Mouse (Mus musculus): ENCODE results near the gene Nbr1. TPM values are rescaled to one million over a fixed set of nuclear protein-coding genes. Genes with fewer than 3 reads are reported as not detected.
"Not testable (repeated sequence)": the region's sequence is repeated elsewhere in the genome, so short reads cannot be mapped to it uniquely, and the experiment has no call there.

Gene Nbr1
- total and polyA plus RNA-seq, 3 experiments, result 77.3 to 98.9 (median 86.2) TPM

- Histone ChIP-seq H3K36me3 (ENCODE audit: control insufficient read depth, insufficient read depth, low read length) (no peaks in the 10 kb centered on the region), H3K4me3 (no peak overlapping the region), H3K4me1 (ENCODE audit: control insufficient read depth, insufficient read depth, low read length) (no peaks in the 10 kb centered on the region), H3K9ac (ENCODE audit: low read depth, low read length) (no peak overlapping the region), H3K79me2 (replicated peaks; ENCODE audit: control insufficient read depth, insufficient read depth, low read length) (no peaks in the 10 kb centered on the region), H3K27me3 (ENCODE audit: control insufficient read depth, insufficient read depth, low read length) (no peaks in the 10 kb centered on the region), H3K27ac (no peak overlapping the region)
- intact Hi-C loops (cut with DNase I), result no loop called here
- DNase-seq, result peak; percentile 30 to 57
- TF ChIP-seq EP300 (IDR thresholded peaks at IDR 0.05; ENCODE audit: insufficient read depth, low read depth, low read length) (no peak), CTCF (IDR thresholded peaks at IDR 0.05) (no peak), POLR2A (IDR thresholded peaks at IDR 0.05; ENCODE audit: insufficient read depth, low read depth, low read length) (no peak)
- WGBS, result 5% methylated on average over 3 of the region's 3 CpGs
Measured at GRCm38 (mm10) chr11:101602491-101602890, 50.5 kb downstream of the Nbr1 start.

- intact Hi-C loops (cut with DNase I), result no loop called here
- no peaks in the 10 kb centered on the region for H3K27me3 ChIP-seq (ENCODE audit: control insufficient read depth, insufficient read depth, low read length)
- WGBS, result 18% methylated on average over 3 of the region's 3 CpGs
- TF ChIP-seq POLR2A (IDR thresholded peaks at IDR 0.05; ENCODE audit: insufficient read depth, low read depth, low read length), result no peak
- no peak for TF ChIP-seq CTCF (IDR thresholded peaks at IDR 0.05)
- no peak for TF ChIP-seq EP300 (IDR thresholded peaks at IDR 0.05; ENCODE audit: insufficient read depth, low read depth, low read length)
- no peak overlapping the region for H3K27ac ChIP-seq
- no peak overlapping the region for H3K4me3 ChIP-seq
- H3K9ac ChIP-seq (ENCODE audit: low read depth, low read length), result no peak overlapping the region
- no peaks in the 10 kb centered on the region for H3K4me1 ChIP-seq (ENCODE audit: control insufficient read depth, insufficient read depth, low read length)
- no peaks in the 10 kb centered on the region for H3K36me3 ChIP-seq (ENCODE audit: control insufficient read depth, insufficient read depth, low read length)
- no peak for DNase-seq
- no peaks in the 10 kb centered on the region for H3K79me2 ChIP-seq (replicated peaks; ENCODE audit: control insufficient read depth, insufficient read depth, low read length)
Measured at GRCm38 (mm10) chr11:101604116-101604515, 52.2 kb downstream of the Nbr1 start.

GRCm38 (mm10) chr11:101604531-101605453 is 52.8 kb downstream of the Nbr1 start:
- H3K27ac ChIP-seq; H3K36me3 ChIP-seq (ENCODE audit: control insufficient read depth, insufficient read depth, low read length); H3K27me3 ChIP-seq (ENCODE audit: control insufficient read depth, insufficient read depth, low read length); intact Hi-C loops (cut with DNase I); H3K79me2 ChIP-seq (replicated peaks; ENCODE audit: control insufficient read depth, insufficient read depth, low read length); H3K4me1 ChIP-seq (ENCODE audit: control insufficient read depth, insufficient read depth, low read length): not testable (repeated sequence)
- peak overlapping the region; percentile 15; the same call in 1 of the 2 replicates for H3K9ac ChIP-seq (ENCODE audit: low read depth, low read length)
- peak; percentile 81 for DNase-seq
- H3K4me3 ChIP-seq, result peak overlapping the region; percentile 48
- WGBS, result 2% methylated on average over 30 of the region's 30 CpGs

GRCm38 (mm10) chr11:101607134-101607533 is 55.2 kb downstream of the Nbr1 start:
- H3K27me3 ChIP-seq (ENCODE audit: control insufficient read depth, insufficient read depth, low read length); intact Hi-C loops (cut with DNase I); H3K9ac ChIP-seq (ENCODE audit: low read depth, low read length); H3K36me3 ChIP-seq (ENCODE audit: control insufficient read depth, insufficient read depth, low read length); H3K4me1 ChIP-seq (ENCODE audit: control insufficient read depth, insufficient read depth, low read length); H3K27ac ChIP-seq; H3K79me2 ChIP-seq (replicated peaks; ENCODE audit: control insufficient read depth, insufficient read depth, low read length); DNase-seq; H3K4me3 ChIP-seq: not testable (repeated sequence)
- WGBS, result 83% methylated on average over 4 of the region's 4 CpGs

- DNase-seq, result no peak
- no peaks in the 10 kb centered on the region for H3K79me2 ChIP-seq (replicated peaks; ENCODE audit: control insufficient read depth, insufficient read depth, low read length)
- intact Hi-C loops (cut with DNase I), result no loop called here
- no peaks in the 10 kb centered on the region for H3K4me1 ChIP-seq (ENCODE audit: control insufficient read depth, insufficient read depth, low read length)
- no peak overlapping the region for H3K9ac ChIP-seq (ENCODE audit: low read depth, low read length)
- WGBS, result 5% methylated on average over 11 of the region's 11 CpGs
- H3K36me3 ChIP-seq (ENCODE audit: control insufficient read depth, insufficient read depth, low read length), result no peaks in the 10 kb centered on the region
- H3K27me3 ChIP-seq (ENCODE audit: control insufficient read depth, insufficient read depth, low read length), result no peaks in the 10 kb centered on the region
- no peak overlapping the region for H3K4me3 ChIP-seq
- TF ChIP-seq EP300 (IDR thresholded peaks at IDR 0.05; ENCODE audit: insufficient read depth, low read depth, low read length), result no peak
- TF ChIP-seq CTCF (IDR thresholded peaks at IDR 0.05), result no peak
- no peak for TF ChIP-seq POLR2A (IDR thresholded peaks at IDR 0.05; ENCODE audit: insufficient read depth, low read depth, low read length)
- H3K27ac ChIP-seq, result no peak overlapping the region
Measured at GRCm38 (mm10) chr11:101610445-101610844, 58.5 kb downstream of the Nbr1 start.

- Histone ChIP-seq H3K9ac (ENCODE audit: low read depth, low read length) (no peak overlapping the region), H3K36me3 (ENCODE audit: control insufficient read depth, insufficient read depth, low read length) (no peaks in the 10 kb centered on the region), H3K4me3 (no peak overlapping the region), H3K27me3 (ENCODE audit: control insufficient read depth, insufficient read depth, low read length) (0 out of 2 replicates have a peak, but pooled peaks cover 3% of the 10 kb centered on the region), H3K4me1 (ENCODE audit: control insufficient read depth, insufficient read depth, low read length) (no peaks in the 10 kb centered on the region), H3K27ac (no peak overlapping the region), H3K79me2 (replicated peaks; ENCODE audit: control insufficient read depth, insufficient read depth, low read length) (no peaks in the 10 kb centered on the region)
- no peak for TF ChIP-seq EP300 (IDR thresholded peaks at IDR 0.05; ENCODE audit: insufficient read depth, low read depth, low read length)
- no peak for TF ChIP-seq CTCF (IDR thresholded peaks at IDR 0.05)
- no peak for TF ChIP-seq POLR2A (IDR thresholded peaks at IDR 0.05; ENCODE audit: insufficient read depth, low read depth, low read length)
- no peak for DNase-seq
- WGBS, result 68% methylated on average over 6 of the region's 6 CpGs
- intact Hi-C loops (cut with DNase I), result no loop called here
Measured at GRCm38 (mm10) chr11:101613596-101613995, 61.6 kb downstream of the Nbr1 start.

All from heart, adult 2 months (tissue).